Mouse (Mus musculus) MEL (cell line): Measurements from ENCODE around the gene Gnao1.

Source experiments
- CHD1 ChIP-seq: IDR thresholded peaks from 2 replicates; pipeline ENCODE4 v1.6.1; 2012; ENCODE audit warnings: low read depth, mild to moderate bottlenecking, inconsistent platforms, low read length, improper control_type of control experiment
- CTCF ChIP-seq, 3 experiments: IDR thresholded peaks in 2 of 3; conservative IDR thresholded peaks in 1 of 3; 2 replicates each; pipeline ENCODE4 v1.5.1; 2011 to 2012; ENCODE audit warnings: low read length in 3 of 3, low read depth in 2 of 3, mild to moderate bottlenecking in 2 of 3, improper control_type of control experiment in 1 of 3, inconsistent platforms in 1 of 3, mixed read lengths in 1 of 3, moderate library complexity in 1 of 3; ENCODE audit not compliant: control insufficient read depth in 1 of 3, insufficient read depth in 1 of 3, poor library complexity in 1 of 3, severe bottlenecking in 1 of 3
- ELF1 ChIP-seq: IDR thresholded peaks from 2 replicates; pipeline ENCODE4 v1.6.1; 2014; ENCODE audit warnings: low read depth, mild to moderate bottlenecking, inconsistent platforms, low read length, improper control_type of control experiment, moderate library complexity
- MXI1 ChIP-seq: IDR thresholded peaks from 2 replicates; pipeline ENCODE4 v1.6.1; 2011; ENCODE audit warnings: mild to moderate bottlenecking, low read depth, low read length, improper control_type of control experiment
- MYB ChIP-seq: IDR thresholded peaks from 2 replicates; pipeline ENCODE4 v1.6.1; 2011; ENCODE audit warnings: mild to moderate bottlenecking, low read depth, low read length, improper control_type of control experiment
- POLR2A ChIP-seq, 2 experiments: IDR thresholded peaks; 2 replicates each; pipeline ENCODE4 v1.6.1; 2011 to 2012; ENCODE audit warnings: low read length in 2 of 2, mild to moderate bottlenecking in 2 of 2, control low read depth in 1 of 2, improper control_type of control experiment in 1 of 2, low read depth in 1 of 2, moderate library complexity in 1 of 2; ENCODE audit not compliant: control insufficient read depth in 1 of 2, insufficient read depth in 1 of 2, poor library complexity in 1 of 2
- POLR2AphosphoS2 ChIP-seq: IDR thresholded peaks from 2 replicates; pipeline ENCODE4 v1.6.1; 2011; ENCODE audit warnings: low read length, improper control_type of control experiment
- RCOR1 ChIP-seq: IDR thresholded peaks from 2 replicates; pipeline ENCODE4 v1.6.1; 2012; ENCODE audit warnings: low read depth, mild to moderate bottlenecking, inconsistent platforms, low read length, improper control_type of control experiment
- TBP ChIP-seq: IDR thresholded peaks from 2 replicates; pipeline ENCODE4 v1.8.0; 2011; ENCODE audit warnings: low read depth, low read length, improper control_type of control experiment
- ZC3H11A ChIP-seq: IDR thresholded peaks from 2 replicates; pipeline ENCODE4 v1.6.1; 2012; ENCODE audit warnings: low read depth, mild to moderate bottlenecking, inconsistent platforms, low read length, improper control_type of control experiment
- ZMIZ1 ChIP-seq: IDR thresholded peaks from 2 replicates; pipeline ENCODE4 v1.6.1; 2012; ENCODE audit warnings: low read depth, mild to moderate bottlenecking, inconsistent platforms, low read length, improper control_type of control experiment, moderate library complexity

DNA sequence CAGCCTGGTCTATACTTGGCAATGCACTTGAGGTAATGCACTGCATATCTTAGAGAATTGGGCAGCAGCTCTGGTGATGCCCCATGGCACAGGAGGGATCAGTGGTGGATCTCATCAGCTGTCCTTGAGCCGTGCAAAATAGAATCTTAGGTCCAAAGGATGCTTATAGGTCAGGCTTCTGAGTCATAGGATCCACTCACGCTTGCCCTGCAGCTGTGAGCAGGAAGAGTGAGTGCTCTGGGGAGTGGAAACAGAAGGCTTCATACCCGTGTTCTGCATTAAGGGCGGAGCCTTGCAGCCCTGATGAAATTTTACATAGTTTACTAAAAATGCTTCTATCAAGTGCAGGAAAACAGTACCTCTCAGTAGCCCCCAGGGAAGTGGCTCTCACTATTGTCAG lies 45.5 kb downstream of the Gnao1 start:
- no peak for TF ChIP-seq POLR2A (IDR thresholded peaks at IDR 0.05; ENCODE audit: control insufficient read depth in 1 of 2, insufficient read depth in 1 of 2, low read depth in 1 of 2, low read length in 2 of 2, poor library complexity in 1 of 2)
- no peak for TF ChIP-seq CHD1
- no peak for TF ChIP-seq MYB
- TF ChIP-seq CTCF (IDR thresholded peaks at IDR 0.05 in 2 of 3, conservative IDR thresholded peaks at IDR 0.05 in 1 of 3; ENCODE audit: control insufficient read depth in 1 of 3, insufficient read depth in 1 of 3, low read depth in 2 of 3, low read length in 3 of 3, poor library complexity in 1 of 3, severe bottlenecking in 1 of 3) = no peak
- TF ChIP-seq TBP = no peak
- no peak for TF ChIP-seq MXI1
- no peak for TF ChIP-seq ELF1
- no peak for TF ChIP-seq POLR2AphosphoS2
- TF ChIP-seq ZC3H11A = no peak
- no peak for TF ChIP-seq RCOR1
- TF ChIP-seq ZMIZ1 = no peak
